Mouse (Mus musculus) small intestine, adult 2 months (tissue): ENCODE data around the gene Synpo2.

Experiments used
- CTCF ChIP-seq: fragments of 200-500 bp; IDR thresholded peaks from 2 replicates; pipeline ENCODE4 v1.5.1; 2012; ENCODE audit warnings: low read depth, mild to moderate bottlenecking, control low read depth, inconsistent platforms, low read length, moderate library complexity, mixed read lengths; ENCODE audit not compliant: insufficient replicate concordance, insufficient read length; ENCODE audit errors: extremely low read depth
- POLR2A ChIP-seq: fragments of 200-500 bp; IDR thresholded peaks from 2 replicates; pipeline ENCODE4 v1.6.1; 2012; ENCODE audit warnings: low read depth, mild to moderate bottlenecking, control low read depth, inconsistent platforms, low read length, moderate library complexity

DNA sequence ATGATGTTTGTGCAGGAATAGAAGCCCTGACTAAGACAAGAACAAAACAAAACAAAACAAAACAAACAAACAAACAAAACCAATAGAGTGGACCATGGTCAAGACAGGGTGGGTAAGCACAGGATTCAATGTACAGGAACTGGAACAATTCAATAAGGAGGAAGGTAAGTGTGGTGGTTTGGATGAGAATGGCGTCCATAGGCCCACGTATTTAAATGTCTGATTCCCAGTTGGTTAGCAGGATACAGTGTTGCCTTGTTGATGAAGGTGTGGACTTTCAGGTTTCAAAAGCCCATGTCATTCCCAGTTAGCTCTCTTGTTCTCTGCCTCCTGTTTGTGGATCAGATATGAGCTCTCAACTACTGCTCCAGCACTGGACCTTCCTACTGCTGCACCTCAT is 140.8 kb downstream of the Synpo2 start:
- no peak for TF ChIP-seq CTCF
- no peak for TF ChIP-seq POLR2A
